Mouse (Mus musculus): Measurements from ENCODE around the gene 4933434E20Rik.

The 4933434E20Rik gene

DNA sequence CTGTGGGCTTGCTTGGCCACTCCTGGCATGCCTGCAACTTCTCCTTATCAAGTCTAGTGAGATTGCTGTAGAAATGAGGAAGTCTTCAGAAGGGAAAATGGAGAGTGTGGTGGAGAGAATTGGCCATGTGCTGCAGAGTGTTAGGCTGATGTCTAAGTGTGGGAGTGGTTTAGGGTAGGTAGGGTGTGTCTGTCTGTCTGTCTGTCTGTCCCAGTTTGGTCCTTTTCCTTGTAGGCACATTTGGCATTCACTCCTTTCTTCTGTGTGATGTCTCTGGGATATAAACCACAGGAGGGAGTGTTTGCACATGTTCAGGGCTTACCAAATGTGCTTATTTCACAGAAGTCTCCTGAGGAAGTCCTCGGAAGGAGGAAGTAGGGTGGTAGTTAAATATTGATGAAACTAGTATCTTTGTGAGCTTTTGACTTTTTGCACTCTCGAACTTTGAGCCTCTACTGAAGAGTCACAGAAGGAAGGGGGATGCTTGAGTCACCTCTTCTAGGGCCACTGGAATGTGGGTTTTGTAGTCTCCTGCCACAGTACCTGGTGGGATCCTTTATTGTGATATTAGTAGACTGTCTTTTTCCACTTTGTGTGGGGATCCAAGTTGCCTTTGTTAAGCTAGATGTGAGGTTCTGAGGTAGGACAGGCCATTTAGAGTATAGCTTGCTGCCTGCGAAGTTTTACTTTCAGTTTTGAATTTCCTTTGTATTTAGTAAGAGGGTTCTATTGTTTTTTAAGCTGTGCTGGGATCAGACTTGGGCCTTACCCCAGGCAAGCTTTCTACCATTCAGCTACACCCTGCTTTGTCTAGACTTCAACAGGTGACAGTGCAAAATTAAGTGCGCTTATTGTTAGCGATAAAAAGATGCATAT lies 30.2 kb downstream of the 4933434E20Rik start:
- no peak for DNase-seq (ENCODE audit: low spot score)

DNA sequence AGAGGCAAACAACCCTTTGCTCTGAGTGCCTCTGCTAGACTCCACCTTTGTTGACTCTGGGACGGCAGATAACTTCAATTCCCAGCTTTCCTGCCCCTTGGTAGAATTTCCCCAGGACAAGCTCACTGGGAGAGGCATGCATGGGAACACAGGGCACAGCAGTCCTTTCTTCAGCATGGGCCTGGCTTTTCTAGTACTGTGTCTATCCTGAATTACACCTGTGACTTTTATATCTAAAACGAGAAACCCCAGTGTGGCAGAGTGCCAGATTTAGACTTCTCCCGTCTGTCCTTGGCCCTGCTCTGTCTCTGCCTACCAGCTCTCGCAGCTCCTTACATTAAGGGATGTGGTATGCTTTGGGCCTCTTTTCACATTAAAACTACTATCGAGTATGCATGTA lies 31.6 kb downstream of the 4933434E20Rik start:
- no peak for DNase-seq (ENCODE audit: low spot score)

DNA sequence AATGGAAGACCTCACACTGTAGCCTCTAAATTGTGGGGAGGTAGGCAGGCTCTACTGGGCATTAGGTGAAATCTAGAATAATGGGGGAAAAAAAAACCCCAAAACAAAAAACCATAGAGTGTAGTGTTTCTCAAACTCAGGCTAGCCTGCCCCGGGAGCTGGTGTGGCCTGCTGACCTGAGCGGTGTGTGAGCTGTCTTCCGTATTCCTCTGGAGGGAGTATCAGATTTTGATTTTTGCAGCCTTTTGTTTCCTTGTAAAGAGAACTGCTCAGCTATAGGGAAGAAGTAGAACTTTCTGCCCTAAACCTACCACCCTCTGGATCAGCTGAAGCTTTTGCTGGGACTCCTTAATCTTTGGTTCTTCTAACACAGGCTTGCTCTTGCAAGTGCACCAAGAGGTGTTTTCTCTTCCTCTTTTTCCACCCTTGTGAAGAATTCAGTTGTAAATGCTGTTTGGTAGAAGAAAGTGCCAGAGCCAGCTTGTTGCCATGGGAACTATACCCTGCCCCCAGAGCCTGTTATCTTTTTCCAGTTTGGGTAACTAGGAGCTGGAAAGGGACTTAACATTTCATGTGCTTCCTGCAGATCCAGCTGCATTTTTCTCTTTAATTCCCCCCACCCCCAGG lies 32.4 kb downstream of the 4933434E20Rik start:
- DNase-seq (ENCODE audit: low spot score): no peak

DNA sequence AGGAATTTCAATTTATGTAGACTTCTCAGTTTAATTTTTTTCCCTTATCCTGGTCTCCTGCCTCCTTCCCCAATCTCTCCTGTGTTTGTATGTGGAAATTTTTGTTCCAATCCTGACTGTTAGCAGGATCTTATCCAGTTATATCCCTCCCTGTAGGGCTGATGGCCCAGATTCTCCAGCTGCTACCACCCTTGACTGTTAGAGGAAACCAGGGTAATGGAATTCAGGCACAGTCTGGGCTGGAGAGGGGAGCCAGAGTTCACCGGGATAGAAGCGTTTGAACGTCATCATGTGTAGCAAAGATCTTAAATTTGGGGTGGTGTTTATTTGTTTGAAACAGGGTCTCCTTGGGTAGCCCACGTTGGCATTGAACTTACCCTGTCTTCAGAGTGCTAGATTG lies 33.4 kb downstream of the 4933434E20Rik start:
- DNase-seq (ENCODE audit: low spot score): no peak

DNA sequence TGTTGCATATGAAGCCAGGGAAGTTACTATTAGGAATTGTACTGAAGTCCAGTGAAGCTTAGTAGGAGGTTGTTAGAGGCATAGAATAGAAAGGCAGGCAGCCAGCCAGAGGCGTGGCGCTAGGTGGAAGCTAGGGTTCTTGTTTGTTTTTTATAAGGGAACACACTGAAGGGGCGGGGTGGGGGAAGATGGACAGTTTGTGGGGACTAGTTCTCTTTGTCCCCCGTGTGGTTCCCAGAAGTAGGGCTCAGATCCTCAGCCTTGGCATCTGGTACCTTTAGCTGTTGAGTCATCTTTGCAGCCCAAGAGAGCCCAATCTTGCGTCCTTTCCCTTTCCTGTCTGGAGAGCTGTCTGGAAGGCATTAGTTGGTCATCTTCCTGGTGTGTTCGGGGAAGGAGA lies 33.8 kb downstream of the 4933434E20Rik start:
- no peak for DNase-seq (ENCODE audit: low spot score)

DNA sequence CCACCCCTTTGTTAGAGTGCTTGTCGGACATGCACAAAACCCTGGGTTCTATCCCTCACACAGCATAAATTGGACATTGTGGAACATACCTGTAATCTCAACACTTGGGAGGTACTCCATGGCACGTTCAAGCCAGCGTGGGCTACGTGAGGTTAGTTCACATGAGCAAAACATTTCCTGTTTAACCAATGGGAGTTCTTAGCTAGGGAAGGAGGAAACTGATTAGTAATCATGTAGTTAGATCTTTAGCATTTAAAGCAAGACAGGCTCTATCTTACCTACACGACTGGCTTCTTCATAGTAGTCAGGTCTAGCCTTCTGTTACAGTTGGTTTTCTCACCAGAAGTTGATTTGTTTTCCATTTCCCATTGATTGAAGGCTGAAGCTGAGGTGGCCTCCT lies 34.6 kb downstream of the 4933434E20Rik start:
- no peak for DNase-seq (ENCODE audit: low spot score)

DNA sequence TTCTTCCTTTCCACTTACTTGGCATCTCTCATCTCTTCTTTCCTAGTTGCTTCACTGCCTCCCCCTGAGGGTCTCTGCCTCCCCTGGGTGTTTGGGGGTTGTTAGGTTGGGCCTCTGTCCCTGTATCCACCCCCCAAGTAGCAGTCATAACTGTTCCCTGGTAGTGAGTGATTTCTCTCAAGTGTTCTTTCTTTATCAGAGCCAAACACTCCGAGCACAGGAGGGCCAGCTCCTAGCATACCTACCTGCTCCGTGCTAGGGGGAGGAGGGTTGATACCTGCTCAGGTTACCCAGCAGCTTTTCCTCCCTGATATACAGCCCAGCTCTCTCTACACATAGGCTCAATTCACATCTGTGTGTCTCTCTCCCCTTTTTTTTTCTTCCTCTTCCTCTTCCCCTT lies 37.2 kb downstream of the 4933434E20Rik start:
- DNase-seq (ENCODE audit: low spot score): no peak

DNA sequence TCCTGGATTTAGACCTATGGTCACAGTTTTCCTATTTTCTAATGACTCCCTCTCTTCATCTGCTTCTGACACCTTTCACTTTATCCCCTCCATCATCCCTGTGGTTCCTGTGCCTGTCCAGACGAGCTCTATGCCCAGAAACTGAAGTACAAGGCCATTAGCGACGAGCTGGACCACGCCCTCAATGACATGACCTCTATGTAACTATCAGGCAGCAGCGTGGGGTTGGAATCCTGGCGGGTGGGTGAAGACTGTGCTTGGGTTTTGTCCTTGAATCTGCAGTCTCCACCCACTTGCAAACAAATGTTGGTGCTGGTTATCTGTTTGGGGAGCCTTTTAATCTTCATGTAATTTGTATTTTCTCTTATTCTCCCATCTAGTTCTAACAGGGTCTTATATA lies 39.5 kb downstream of the 4933434E20Rik start:
- DNase-seq (ENCODE audit: low spot score): no peak

DNA sequence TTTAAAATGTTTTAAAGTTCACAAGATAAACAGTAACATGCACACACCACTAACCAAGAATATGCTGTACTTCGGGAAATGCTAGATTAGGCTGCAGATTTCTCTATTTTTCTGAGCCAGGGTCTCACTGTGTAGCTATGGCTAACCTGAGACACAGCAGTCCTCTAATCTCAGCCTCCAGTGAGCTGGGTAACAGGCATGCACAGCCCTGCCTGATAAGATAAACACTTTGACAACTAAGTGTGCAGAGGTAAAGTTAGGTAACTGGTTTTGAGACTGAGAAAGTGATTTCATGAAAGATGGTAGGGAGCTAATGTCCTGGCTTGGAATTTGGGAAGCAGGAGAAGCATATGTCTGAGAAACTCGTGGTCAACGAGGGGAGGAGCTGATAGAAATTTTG lies 43.0 kb downstream of the 4933434E20Rik start:
- DNase-seq (ENCODE audit: low spot score): no peak

DNA sequence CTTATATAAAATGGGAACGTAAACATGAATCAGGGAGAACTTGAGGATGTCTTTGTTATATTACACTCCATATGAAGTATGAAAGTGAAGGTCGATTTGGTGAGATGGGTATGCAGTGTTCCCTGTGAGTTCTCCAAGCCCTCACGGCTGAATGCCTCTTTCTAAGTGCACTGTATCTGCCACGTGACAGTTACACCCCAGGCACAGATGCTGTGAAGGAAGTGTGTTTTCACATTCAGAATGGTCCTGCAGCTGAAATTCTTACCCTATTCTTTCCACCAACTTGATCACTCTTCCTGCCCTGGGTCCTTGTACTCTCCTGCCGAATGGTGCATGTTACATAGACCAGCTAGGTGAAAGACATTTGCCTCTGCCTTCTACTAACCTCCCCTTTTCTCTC lies 46.5 kb downstream of the 4933434E20Rik start:
- DNase-seq (ENCODE audit: low spot score): no peak

DNA sequence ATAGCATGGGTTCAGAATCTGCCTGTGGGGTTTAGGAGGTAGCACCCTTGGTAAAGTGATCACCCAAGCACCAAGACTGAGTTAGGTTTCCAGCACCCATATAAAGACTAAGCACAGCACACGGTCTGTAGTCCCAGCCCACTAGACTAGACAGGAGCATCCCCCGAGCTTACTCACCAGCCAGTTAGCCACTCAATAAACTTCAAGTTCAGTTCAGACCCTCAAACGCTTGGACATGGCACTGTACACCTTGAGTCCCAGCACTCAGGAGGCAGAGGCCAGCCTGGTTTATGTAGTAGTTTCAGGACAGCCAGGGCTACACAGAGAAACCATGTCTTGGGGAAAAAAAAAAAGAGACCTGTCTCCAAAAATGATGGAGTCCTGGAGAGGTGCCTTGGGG lies 49.6 kb downstream of the 4933434E20Rik start:
- DNase-seq (ENCODE audit: low spot score): no peak

DNA sequence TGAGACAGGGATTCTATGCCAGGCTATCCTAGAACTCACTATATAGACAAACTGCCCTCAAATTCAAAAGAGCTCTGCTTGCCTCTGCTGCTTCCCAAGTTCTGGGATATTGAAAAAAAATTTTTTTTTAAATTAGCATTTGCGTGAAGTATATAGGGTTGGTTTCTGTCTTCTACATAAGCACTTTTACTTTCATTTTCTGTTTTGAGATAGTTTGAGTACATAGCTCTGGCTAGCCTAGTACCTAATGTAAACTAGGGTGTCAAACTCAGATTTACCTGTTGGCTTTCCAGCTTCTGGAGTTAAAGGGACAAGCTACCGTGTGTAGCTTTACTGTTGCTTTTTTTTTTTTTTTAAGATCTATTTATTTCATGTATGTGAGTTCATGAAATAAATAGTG lies 50.2 kb downstream of the 4933434E20Rik start:
- no peak for DNase-seq (ENCODE audit: low spot score)

DNA sequence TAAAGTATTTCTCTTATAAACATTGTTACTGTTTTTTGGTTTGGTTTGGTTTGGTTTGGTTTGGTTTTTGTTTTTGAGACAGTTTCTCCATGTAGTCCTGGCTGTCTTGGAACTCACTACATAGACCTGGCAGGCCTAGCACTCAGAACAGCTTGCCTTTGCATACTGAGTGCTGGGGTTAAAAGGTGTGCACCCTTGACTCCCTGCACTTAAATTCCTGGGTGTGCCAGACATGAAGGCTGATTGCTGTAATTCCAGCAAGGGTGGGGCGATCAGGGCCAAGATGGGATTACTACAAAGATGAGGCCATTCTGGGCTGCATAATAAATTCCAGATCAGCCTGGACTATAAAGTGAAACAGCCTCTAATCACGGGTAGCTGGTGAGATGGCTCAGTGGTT lies 50.8 kb downstream of the 4933434E20Rik start:
- no peak for DNase-seq (ENCODE audit: low spot score)

DNA sequence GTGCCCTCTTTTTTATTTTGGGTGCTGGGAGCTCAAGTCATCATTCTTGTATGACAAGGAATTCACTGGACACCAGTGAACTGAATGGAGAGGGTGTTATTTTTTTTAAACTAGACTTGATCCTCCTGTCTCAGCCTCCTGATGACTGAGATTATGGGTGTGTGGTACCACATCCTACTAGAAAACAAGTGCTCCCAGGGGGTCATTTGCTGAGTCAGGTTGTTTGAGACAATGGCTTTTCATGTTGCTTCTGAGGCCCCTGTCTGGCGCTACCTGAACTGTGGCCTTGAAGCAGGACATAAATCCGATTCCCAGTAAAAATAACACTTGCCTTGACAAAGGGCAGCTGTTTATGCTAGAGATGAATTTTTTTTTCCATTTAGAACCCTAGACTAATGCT lies 51.7 kb downstream of the 4933434E20Rik start:
- no peak for DNase-seq (ENCODE audit: low spot score)

DNA sequence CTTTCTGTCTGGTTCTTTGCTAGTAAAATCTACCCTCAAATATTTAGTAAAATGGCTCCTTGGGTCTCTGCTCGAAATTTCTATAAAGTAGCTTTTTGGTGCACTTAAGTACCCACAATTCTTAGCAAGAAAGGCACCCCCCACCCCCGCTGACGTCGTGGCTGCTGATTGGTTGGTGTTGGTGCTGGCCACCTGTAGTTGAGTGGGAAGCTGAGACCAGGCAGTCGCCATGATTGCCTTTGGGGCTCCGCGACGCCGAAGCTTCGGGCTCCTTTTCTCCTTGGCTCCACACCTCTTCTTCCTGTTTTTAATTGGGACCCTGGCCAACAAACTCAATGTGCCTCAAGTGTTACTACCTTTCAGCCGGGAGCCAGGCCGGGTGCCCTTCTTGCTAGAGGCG lies 52.5 kb downstream of the 4933434E20Rik start, which contains the start of gene Nup210l:
TSS of gene Nup210l (plus strand) at position 195 of the 400 bp plus-strand sequence.
- no peak for DNase-seq (ENCODE audit: low spot score)

DNA sequence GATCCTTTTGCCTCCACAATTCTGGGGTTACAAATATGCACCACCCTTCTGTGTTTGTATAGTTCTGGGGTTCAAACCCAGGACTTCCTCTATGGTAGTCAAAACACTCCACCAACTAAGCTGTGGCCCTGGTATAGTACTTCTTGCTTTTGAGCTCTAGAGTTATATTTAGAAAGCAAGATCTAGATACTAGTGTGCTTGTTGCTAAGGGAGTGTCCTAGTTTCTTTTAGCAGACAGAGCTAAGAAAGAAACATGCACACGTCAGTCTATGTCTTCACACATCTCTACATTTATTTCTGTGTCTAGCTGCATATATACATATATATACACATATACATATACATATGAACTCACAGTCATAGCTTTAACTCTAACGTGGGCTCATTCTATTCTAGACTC lies 60.3 kb downstream of the 4933434E20Rik start:
- no peak for DNase-seq (ENCODE audit: low spot score)

DNA sequence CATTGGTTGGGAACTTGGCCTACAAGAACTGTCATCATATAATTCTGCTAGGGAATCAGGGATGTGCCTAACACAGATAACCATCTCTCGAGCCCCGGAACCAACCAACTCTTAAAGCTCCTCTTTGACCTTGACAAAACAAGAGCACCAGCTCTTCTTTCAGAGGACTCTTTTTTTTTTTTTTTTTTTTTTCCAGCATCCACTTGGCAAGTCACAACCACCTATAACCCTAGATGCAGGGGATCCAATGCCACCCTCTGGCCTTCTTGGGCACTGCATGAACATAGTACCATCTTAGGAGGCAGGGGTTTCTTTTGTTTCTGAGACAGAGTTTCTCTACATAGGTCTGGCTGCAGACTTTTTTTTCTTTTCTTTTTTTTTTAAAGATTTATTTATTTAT lies 62.9 kb downstream of the 4933434E20Rik start:
- no peak for DNase-seq (ENCODE audit: low spot score)

DNA sequence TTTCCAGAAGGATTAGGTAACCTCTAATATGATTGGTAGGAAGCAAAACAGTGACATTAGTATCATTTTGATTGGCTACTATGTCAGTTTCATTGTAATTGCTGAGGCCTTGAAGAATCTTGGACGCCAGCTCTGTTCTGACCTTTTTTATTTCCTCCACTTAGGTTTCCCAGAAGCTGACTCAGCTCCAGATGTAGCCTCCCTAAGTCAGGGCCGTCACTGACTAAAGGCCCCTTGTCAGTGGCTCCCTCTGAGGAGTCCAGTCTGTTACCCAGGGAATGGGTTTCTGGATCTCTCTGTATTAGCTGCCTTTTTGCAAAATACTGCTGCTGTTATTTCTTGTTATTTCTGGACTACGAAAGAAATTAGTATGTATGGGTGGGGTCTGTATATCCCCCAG lies 64.1 kb downstream of the 4933434E20Rik start:
- DNase-seq (ENCODE audit: low spot score): no peak
